In the genomic region with DNA sequence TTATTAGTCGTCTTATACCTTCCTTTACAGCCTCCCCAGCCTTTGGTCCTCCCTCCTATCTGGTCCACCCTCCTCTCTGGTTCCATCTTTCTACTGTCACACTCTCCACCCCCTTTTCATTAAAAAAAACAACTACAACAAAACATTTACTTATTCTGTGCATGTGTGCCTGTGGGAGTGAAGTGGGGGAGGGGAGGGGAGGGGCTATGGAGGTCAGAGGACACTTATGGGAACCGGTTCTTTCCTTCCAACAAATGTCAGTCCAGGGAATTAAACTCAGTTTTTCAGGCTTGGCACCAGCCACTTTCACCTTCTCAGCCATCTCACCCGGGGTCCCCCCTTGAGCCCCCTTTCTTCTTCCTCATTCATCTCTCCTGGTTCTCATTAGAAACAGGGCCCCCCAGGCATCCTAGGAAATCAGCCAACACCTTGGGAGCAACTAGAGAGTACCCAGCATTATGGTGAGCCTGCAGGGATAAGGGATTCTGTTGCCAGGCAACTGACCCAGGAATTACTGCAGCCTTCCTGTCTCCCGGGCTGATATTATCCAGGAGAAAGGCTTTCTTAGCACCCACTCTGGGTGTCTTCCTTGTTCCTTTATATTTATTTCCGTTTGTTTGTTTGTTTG, we compare ENCODE assay signal across 11 mouse cellular contexts. TPM values are rescaled to one million over a fixed set of nuclear protein-coding genes. Genes with fewer than 3 reads are reported as not detected.
DNase-seq lines count a peak whose midpoint lies in the region; ATAC-seq and TF ChIP-seq lines count a peak whose summit lies in the region.
"Had no signal": no experiment of that assay in that cellular context is flagged by ENCODE, and none has a peak within 500 bp of the region (broad histone marks: within the 10 kb centered on the region; RNA-seq: fewer than 3 reads in every experiment).

No protein-coding gene starts in this region.

- intact Hi-C loops in heart, adult 2 months (cut with DNase I), result no loop called here

- H3K9me3 ChIP-seq in embryonic facial prominence, embryonic 12.5 days, result no peaks in the 10 kb centered on the region
- no peaks in the 10 kb centered on the region for H3K9me3 ChIP-seq in hindbrain, embryonic 11.5 days (ENCODE audit: control insufficient read depth, low read length)
- H3K9me3 ChIP-seq in midbrain, embryonic 11.5 days (ENCODE audit: control insufficient read depth, low read length), result no peaks in the 10 kb centered on the region
- H3K9me3 ChIP-seq: heart, embryonic 15.5 days had no signal

- TF ChIP-seq EP300 in heart, adult 2 months (IDR thresholded peaks at IDR 0.05; ENCODE audit: insufficient read depth, low read depth, low read length), result no peak

- H3K79me2 ChIP-seq in heart, adult 2 months (replicated peaks; ENCODE audit: control insufficient read depth, insufficient read depth, low read length), result no peaks in the 10 kb centered on the region

- DNase-seq in embryo, embryonic 10 days (ENCODE audit: low spot score), result peak; percentile 43
- peak; percentile 24 for DNase-seq in hindbrain, embryonic 11.5 days (ENCODE audit: low spot score)
- DNase-seq in midbrain, embryonic 11.5 days (ENCODE audit: low spot score, missing footprints), result peak; percentile 90
- no peak for DNase-seq in cerebellum, adult 2 months
- DNase-seq in ovary, adult 18-20 months (ENCODE audit: low spot score), result no peak
- no peak for DNase-seq in heart, adult 18-20 months
- DNase-seq in heart, adult 2 months, result no peak

- peak; percentile 31; the same call in 1 of the 2 replicates for ATAC-seq in embryonic facial prominence, embryonic 12.5 days (ENCODE audit: insufficient number of reproducible peaks, insufficient read depth, low FRiP score, low TSS enrichment)
- ATAC-seq in hindbrain, embryonic 11.5 days (ENCODE audit: low FRiP score), result no peak
- peak; percentile 48; the same call in 1 of the 2 replicates for ATAC-seq in midbrain, embryonic 11.5 days (ENCODE audit: low FRiP score)

- 10% methylated on average over 5 of the region's 5 CpGs for WGBS in embryonic facial prominence, embryonic 12.5 days
- 11% methylated on average over 5 of the region's 5 CpGs for WGBS in hindbrain, embryonic 11.5 days
- 4% methylated on average over 5 of the region's 5 CpGs for WGBS in midbrain, embryonic 11.5 days
- 31% methylated on average over 5 of the region's 5 CpGs for WGBS in cerebellum, adult 2 months
- WGBS in heart, adult 2 months, result 41% methylated on average over 5 of the region's 5 CpGs

- H3K4me1 ChIP-seq in embryonic facial prominence, embryonic 12.5 days, result peaks cover 21% of the 10 kb centered on the region
- H3K4me1 ChIP-seq in hindbrain, embryonic 11.5 days (replicated peaks; ENCODE audit: control insufficient read depth, insufficient read depth, low read length), result no peaks in the 10 kb centered on the region; the same call in none of the 2 replicates
- peaks cover 18% of the 10 kb centered on the region for H3K4me1 ChIP-seq in midbrain, embryonic 11.5 days (ENCODE audit: control insufficient read depth, insufficient read depth, low read length)
- no peaks in the 10 kb centered on the region for H3K4me1 ChIP-seq in cerebellum, adult 2 months (ENCODE audit: control insufficient read depth, insufficient read depth, low read length)
- no peaks in the 10 kb centered on the region for H3K4me1 ChIP-seq in heart, adult 2 months (ENCODE audit: control insufficient read depth, insufficient read depth, low read length)

- H3K36me3 ChIP-seq in embryonic facial prominence, embryonic 12.5 days, result no peaks in the 10 kb centered on the region
- no peaks in the 10 kb centered on the region for H3K36me3 ChIP-seq in hindbrain, embryonic 11.5 days (ENCODE audit: control insufficient read depth, insufficient read depth, low read length)
- H3K36me3 ChIP-seq in midbrain, embryonic 11.5 days (ENCODE audit: control insufficient read depth, insufficient read depth, low read length), result no peaks in the 10 kb centered on the region
- no peaks in the 10 kb centered on the region for H3K36me3 ChIP-seq in heart, adult 2 months (ENCODE audit: control insufficient read depth, insufficient read depth, low read length)
- H3K36me3 ChIP-seq: heart, embryonic 15.5 days had no signal

- no peak for TF ChIP-seq CTCF in cerebellum, adult 2 months (IDR thresholded peaks at IDR 0.05; ENCODE audit: borderline replicate concordance, insufficient read depth, low read depth, low read length)
- no peak for TF ChIP-seq CTCF in heart, adult 2 months (IDR thresholded peaks at IDR 0.05)

- TF ChIP-seq POLR2A in cerebellum, adult 2 months (IDR thresholded peaks at IDR 0.05; ENCODE audit: borderline replicate concordance, insufficient read depth, low read length), result no peak
- no peak for TF ChIP-seq POLR2A in heart, adult 2 months (IDR thresholded peaks at IDR 0.05; ENCODE audit: insufficient read depth, low read depth, low read length)

- no peak overlapping the region for H3K4me3 ChIP-seq in embryonic facial prominence, embryonic 12.5 days
- no peak overlapping the region for H3K4me3 ChIP-seq in hindbrain, embryonic 11.5 days (ENCODE audit: low read depth, low read length)
- H3K4me3 ChIP-seq in midbrain, embryonic 11.5 days (ENCODE audit: low read depth, low read length), result no peak overlapping the region
- no peak overlapping the region for H3K4me3 ChIP-seq in cerebellum, adult 2 months (replicated peaks; ENCODE audit: insufficient read depth, low read depth, low read length)
- no peak overlapping the region for H3K4me3 ChIP-seq in heart, adult 2 months
- H3K4me3 ChIP-seq: heart, embryonic 15.5 days had no signal

- 0 out of 2 replicates have a peak, but pooled peaks cover 3% of the 10 kb centered on the region for H3K27me3 ChIP-seq in embryonic facial prominence, embryonic 12.5 days
- H3K27me3 ChIP-seq in hindbrain, embryonic 11.5 days (ENCODE audit: control insufficient read depth, insufficient read depth, low read length), result no peaks in the 10 kb centered on the region
- no peaks in the 10 kb centered on the region; the same call in 1 of the 2 replicates for H3K27me3 ChIP-seq in midbrain, embryonic 11.5 days (ENCODE audit: control insufficient read depth, insufficient read depth, low read length)
- H3K27me3 ChIP-seq in cerebellum, adult 2 months (ENCODE audit: control insufficient read depth, insufficient read depth, low read length), result no peaks in the 10 kb centered on the region
- no peaks in the 10 kb centered on the region for H3K27me3 ChIP-seq in heart, adult 2 months (ENCODE audit: control insufficient read depth, insufficient read depth, low read length)

- H3K9ac ChIP-seq in embryonic facial prominence, embryonic 12.5 days, result no peak overlapping the region
- H3K9ac ChIP-seq in hindbrain, embryonic 11.5 days (ENCODE audit: low read depth, low read length), result no peak overlapping the region
- H3K9ac ChIP-seq in midbrain, embryonic 11.5 days (ENCODE audit: low read length), result no peak overlapping the region
- H3K9ac ChIP-seq in heart, adult 2 months (ENCODE audit: low read depth, low read length), result no peak overlapping the region
- H3K9ac ChIP-seq: heart, embryonic 15.5 days; lung, embryonic 14.5 days had no signal

- no peak overlapping the region for H3K4me2 ChIP-seq in embryonic facial prominence, embryonic 12.5 days (replicated peaks)
- H3K4me2 ChIP-seq in hindbrain, embryonic 11.5 days (replicated peaks; ENCODE audit: low read depth, low read length), result no peak overlapping the region
- no peak overlapping the region for H3K4me2 ChIP-seq in midbrain, embryonic 11.5 days
- H3K4me2 ChIP-seq: heart, embryonic 15.5 days; lung, embryonic 14.5 days had no signal

- no peak overlapping the region for H3K27ac ChIP-seq in embryonic facial prominence, embryonic 12.5 days
- H3K27ac ChIP-seq in hindbrain, embryonic 11.5 days (ENCODE audit: low read depth, low read length), result no peak overlapping the region
- H3K27ac ChIP-seq in midbrain, embryonic 11.5 days (ENCODE audit: low read depth, low read length), result 0 out of 2 replicates have a peak overlapping the region, but pooled peaks have one; percentile 11
- H3K27ac ChIP-seq in cerebellum, adult 2 months (ENCODE audit: insufficient read depth, low read length), result no peak overlapping the region
- no peak overlapping the region for H3K27ac ChIP-seq in heart, adult 2 months
- H3K27ac ChIP-seq: heart, embryonic 15.5 days had no signal

RNA-seq across cellular contexts. Expression of gene Pdzd3, which starts 3.4 kb away (rescaled TPM):
- 0.12 TPM in 1 of 2 replicates, not detected in the other for polyA plus RNA-seq in embryonic facial prominence, embryonic 12.5 days (2016; fragmentation: Nextera tagmentation; extraction: Ambion mirVana)
- 0.13 TPM in 1 of 2 replicates, not detected in the other for polyA plus RNA-seq in hindbrain, embryonic 11.5 days (2014; fragmentation: Nextera tagmentation; extraction: Ambion mirVana)
- 0.23 TPM in 1 of 2 replicates, not detected in the other for polyA plus RNA-seq in midbrain, embryonic 11.5 days (2014; fragmentation: Nextera tagmentation; extraction: Ambion mirVana)
- 0.08 and 0.19 TPM in 2 replicates for polyA plus RNA-seq in cerebellum, adult 2 months (2012; rRNA removed)
- 1 to 10 TPM; 4.6 to 5.4 TPM for total RNA-seq in heart, adult 18-20 months (2021)
- 1 to 10 TPM; 3.4 to 4.2 TPM for total RNA-seq in heart, adult 2 months (2021)
- 1.7 and 3.3 TPM in 2 replicates for polyA plus RNA-seq in heart, adult 2 months (2012; rRNA removed)

RNA-seq across cellular contexts. Expression of gene Nlrx1, which starts 13.8 kb away (rescaled TPM):
- polyA plus RNA-seq in embryonic facial prominence, embryonic 12.5 days (2016; fragmentation: Nextera tagmentation; extraction: Ambion mirVana), result 6.2 and 7.1 TPM in 2 replicates
- 1.9 and 2.9 TPM in 2 replicates for polyA plus RNA-seq in hindbrain, embryonic 11.5 days (2014; fragmentation: Nextera tagmentation; extraction: Ambion mirVana)
- polyA plus RNA-seq in midbrain, embryonic 11.5 days (2014; fragmentation: Nextera tagmentation; extraction: Ambion mirVana), result 1.9 and 3.2 TPM in 2 replicates
- polyA plus RNA-seq in cerebellum, adult 2 months (2012; rRNA removed), result 7.9 and 9.9 TPM in 2 replicates
- total RNA-seq in heart, adult 18-20 months (2021), result 10 to 100 TPM; 21.7 to 25.6 TPM
- total RNA-seq in heart, adult 2 months (2021), result 10 to 100 TPM; 20.3 to 21.7 TPM
- polyA plus RNA-seq in heart, adult 2 months (2012; rRNA removed), result 16.1 and 19.0 TPM in 2 replicates

RNA-seq across cellular contexts. Expression of gene Ccdc153, which starts 14.1 kb away (rescaled TPM):
- polyA plus RNA-seq in embryonic facial prominence, embryonic 12.5 days (2016; fragmentation: Nextera tagmentation; extraction: Ambion mirVana), result not detected in 2 replicates
- not detected in 2 replicates for polyA plus RNA-seq in hindbrain, embryonic 11.5 days (2014; fragmentation: Nextera tagmentation; extraction: Ambion mirVana)
- not detected in 2 replicates for polyA plus RNA-seq in midbrain, embryonic 11.5 days (2014; fragmentation: Nextera tagmentation; extraction: Ambion mirVana)
- polyA plus RNA-seq in cerebellum, adult 2 months (2012; rRNA removed), result 3.7 and 7.0 TPM in 2 replicates
- total RNA-seq in heart, adult 18-20 months (2021), result 1 to 10 TPM in 1 of 2 experiments, not detected in 1; 1.7 TPM
- total RNA-seq in heart, adult 2 months (2021), result not detected
- 1.6 TPM in 1 of 2 replicates, not detected in the other for polyA plus RNA-seq in heart, adult 2 months (2012; rRNA removed)
- polyA plus RNA-seq: kidney, embryonic 14.5 days; lung, embryonic 14.5 days had no signal

RNA-seq across cellular contexts. Expression of gene Cbl, which starts 20.8 kb away (rescaled TPM):
- polyA plus RNA-seq in embryonic facial prominence, embryonic 12.5 days (2016; fragmentation: Nextera tagmentation; extraction: Ambion mirVana), result 19.6 and 20.3 TPM in 2 replicates
- 22.7 and 24.7 TPM in 2 replicates for polyA plus RNA-seq in hindbrain, embryonic 11.5 days (2014; fragmentation: Nextera tagmentation; extraction: Ambion mirVana)
- 20.9 and 22.2 TPM in 2 replicates for polyA plus RNA-seq in midbrain, embryonic 11.5 days (2014; fragmentation: Nextera tagmentation; extraction: Ambion mirVana)
- 14.5 and 15.3 TPM in 2 replicates for polyA plus RNA-seq in cerebellum, adult 2 months (2012; rRNA removed)
- total RNA-seq in heart, adult 18-20 months (2021), result 10 to 100 TPM; 18.0 to 18.5 TPM
- 10 to 100 TPM; 17.8 to 18.7 TPM for total RNA-seq in heart, adult 2 months (2021)
- 5.0 and 11.8 TPM in 2 replicates for polyA plus RNA-seq in heart, adult 2 months (2012; rRNA removed)

RNA-seq across cellular contexts. Expression of gene Abcg4, which starts 33.8 kb away (rescaled TPM):
- 5.9 and 6.4 TPM in 2 replicates for polyA plus RNA-seq in embryonic facial prominence, embryonic 12.5 days (2016; fragmentation: Nextera tagmentation; extraction: Ambion mirVana)
- polyA plus RNA-seq in hindbrain, embryonic 11.5 days (2014; fragmentation: Nextera tagmentation; extraction: Ambion mirVana), result 2.9 and 5.7 TPM in 2 replicates
- 3.2 and 4.8 TPM in 2 replicates for polyA plus RNA-seq in midbrain, embryonic 11.5 days (2014; fragmentation: Nextera tagmentation; extraction: Ambion mirVana)
- polyA plus RNA-seq in cerebellum, adult 2 months (2012; rRNA removed), result 105 and 120 TPM in 2 replicates
- under 1 TPM; 0.30 to 0.85 TPM for total RNA-seq in heart, adult 18-20 months (2021)
- total RNA-seq in heart, adult 2 months (2021), result under 1 TPM; 0.42 to 0.75 TPM
- 1.9 and 2.1 TPM in 2 replicates for polyA plus RNA-seq in heart, adult 2 months (2012; rRNA removed)

Comparison
In these comparisons a context has a peak if more than half of its experiments do, and no peak if none do; other contexts are left out.
1. DNase-seq: peak in embryo, embryonic 10 days (single experiment), hindbrain, embryonic 11.5 days (single experiment) and midbrain, embryonic 11.5 days (single experiment); none in cerebellum, adult 2 months (0 of 2), ovary, adult 18-20 months (single experiment), heart, adult 18-20 months (0 of 2) and heart, adult 2 months (0 of 2).